Mouse (Mus musculus) urinary bladder, adult 2 months (tissue): ENCODE measurements around the gene Hmgn2. TPM values are rescaled to one million over a fixed set of nuclear protein-coding genes. Genes with fewer than 3 reads are reported as not detected.
"Not testable (repeated sequence)": the region's sequence is repeated elsewhere in the genome, so short reads cannot be mapped to it uniquely, and the experiment has no call there.

Source experiments
- DNase-seq: peaks from one replicate; pipeline ENCODE4 v3.0.0; 2022; ENCODE audit warnings: low spot score
- polyA plus RNA-seq: library from polyadenylated mRNA; depleted of rRNA; stranded (reverse); fragments of >200 nt; gene quantifications from 2 replicates; pipeline ENCODE4 v1.2.3, GENCODE M21; 2012; rRNA removed

Gene Hmgn2
- polyA plus RNA-seq: 131 and 148 TPM in 2 replicates

GRCm38 (mm10) chr4:133968150-133968921 lies at the start of gene Hmgn2:
Gene Hmgn2, minus strand, starts transcription at chr4:133968650.
- DNase-seq: peak; percentile 27

- DNase-seq: no peak
These were observed 48.9 kb upstream of the Hmgn2 start for GRCm38 (mm10) chr4:134017201-134017865.

- DNase-seq: no peak
These were observed 48.3 kb upstream of the Hmgn2 start for GRCm38 (mm10) chr4:134016767-134017166.

- no peak for DNase-seq
These were observed 47.8 kb upstream of the Hmgn2 start for GRCm38 (mm10) chr4:134016208-134016607.

GRCm38 (mm10) chr4:134012858-134013528 lies 44.5 kb upstream of the Hmgn2 start:
- no peak for DNase-seq

GRCm38 (mm10) chr4:134011450-134012414 lies 43.3 kb upstream of the Hmgn2 start:
- DNase-seq: no peak

- no peak for DNase-seq
These were observed 41.3 kb upstream of the Hmgn2 start for GRCm38 (mm10) chr4:134009709-134010108.

- no peak for DNase-seq
These were observed 38.4 kb upstream of the Hmgn2 start for GRCm38 (mm10) chr4:134006845-134007244.

- no peak for DNase-seq
These were observed 37.3 kb upstream of the Hmgn2 start for GRCm38 (mm10) chr4:134005581-134006358.

- DNase-seq: no peak
These were observed 34.5 kb upstream of the Hmgn2 start for GRCm38 (mm10) chr4:134002903-134003302.

- no peak for DNase-seq
These were observed 33.8 kb upstream of the Hmgn2 start for GRCm38 (mm10) chr4:134002246-134002645.

GRCm38 (mm10) chr4:134001710-134002109 lies 33.3 kb upstream of the Hmgn2 start:
- DNase-seq: no peak

GRCm38 (mm10) chr4:134000466-134001438 lies 32.3 kb upstream of the Hmgn2 start, which contains the start of gene Dhdds:
Gene Dhdds, minus strand, starts transcription at chr4:134000918.
- DNase-seq: peak; percentile 80

GRCm38 (mm10) chr4:133994697-133995096 lies 26.2 kb upstream of the Hmgn2 start:
- no peak for DNase-seq

GRCm38 (mm10) chr4:133991087-133991660 lies 22.7 kb upstream of the Hmgn2 start:
- no peak for DNase-seq

- DNase-seq: no peak
These were observed 21.6 kb upstream of the Hmgn2 start for GRCm38 (mm10) chr4:133990035-133990434.

- not testable (repeated sequence) for DNase-seq
These were observed 19.8 kb upstream of the Hmgn2 start for GRCm38 (mm10) chr4:133988289-133988688.

- DNase-seq: no peak
These were observed 14.5 kb upstream of the Hmgn2 start for GRCm38 (mm10) chr4:133982936-133983335.

- DNase-seq: no peak
These were observed 12.0 kb upstream of the Hmgn2 start for GRCm38 (mm10) chr4:133980496-133980895.
